Mouse (Mus musculus) intestine, embryonic 16.5 days (tissue): ENCODE measurements around the gene Rab3d. TPM values are rescaled to one million over a fixed set of nuclear protein-coding genes. Genes with fewer than 3 reads are reported as not detected.
"Not testable (repeated sequence)": the region's sequence is repeated elsewhere in the genome, so short reads cannot be mapped to it uniquely, and the experiment has no call there.

ENCODE experiments used
- ATAC-seq: fragments of 200-750 bp; cut with Nextera tagmentation; 2 replicates; pipeline ENCODE4 v1.8.0; 2017; ENCODE audit warnings: moderate TSS enrichment, moderate library complexity
- H3K27ac ChIP-seq: fragments of 300-500 bp; sonication (generic); 2 replicates; pipeline ENCODE4 v1.5.1; 2014; ENCODE audit warnings: mild to moderate bottlenecking, low read length
- H3K27me3 ChIP-seq: fragments of 300-500 bp; sonication (generic); replicated peaks from 2 replicates; pipeline ENCODE4 v1.6.1; 2014; ENCODE audit warnings: low read length, control low read depth, mixed read lengths; ENCODE audit not compliant: control insufficient read depth, insufficient read depth
- H3K36me3 ChIP-seq: fragments of 300-500 bp; sonication (generic); 2 replicates; pipeline ENCODE4 v1.6.1; 2014; ENCODE audit warnings: low read length, control low read depth; ENCODE audit not compliant: control insufficient read depth, insufficient read depth
- H3K4me1 ChIP-seq: fragments of 300-500 bp; sonication (generic); 2 replicates; pipeline ENCODE4 v1.6.1; 2014; ENCODE audit warnings: low read length, control low read depth, mixed read lengths; ENCODE audit not compliant: control insufficient read depth, insufficient read depth
- H3K4me2 ChIP-seq: fragments of 300-500 bp; sonication (generic); 2 replicates; pipeline ENCODE4 v1.6.1; 2014; ENCODE audit warnings: low read depth, low read length, control low read depth
- H3K4me3 ChIP-seq: fragments of 300-500 bp; sonication (generic); 2 replicates; pipeline ENCODE4 v1.5.1; 2014; ENCODE audit warnings: mild to moderate bottlenecking, low read length
- H3K9ac ChIP-seq: fragments of 300-500 bp; sonication (generic); 2 replicates; pipeline ENCODE4 v1.6.1; 2014; ENCODE audit warnings: low read depth, low read length
- H3K9me3 ChIP-seq: fragments of 300-500 bp; sonication (generic); 2 replicates; pipeline ENCODE4 v1.6.1; 2016; ENCODE audit warnings: low read length, control low read depth; ENCODE audit not compliant: control insufficient read depth
- WGBS: fragments of 180-500 bp; shearing (Covaris S2); extraction: QIAGEN DNeasy Blood & Tissue Kit; methylation state at CpG from one replicate; pipeline ENCODE4 v1.1.7; 2014; 5-methylcytosine and 5-hydroxymethylcytosine counted together
- polyA plus RNA-seq: library from polyadenylated mRNA; unstranded; fragments of >200 nt; fragmentation: Nextera tagmentation; extraction: Ambion mirVana; gene quantifications from 2 replicates; pipeline ENCODE4 v1.2.1, GENCODE M21; 2015

The Rab3d gene
- polyA plus RNA-seq, 1 experiment from 2014 or later = 47.5 TPM

DNA sequence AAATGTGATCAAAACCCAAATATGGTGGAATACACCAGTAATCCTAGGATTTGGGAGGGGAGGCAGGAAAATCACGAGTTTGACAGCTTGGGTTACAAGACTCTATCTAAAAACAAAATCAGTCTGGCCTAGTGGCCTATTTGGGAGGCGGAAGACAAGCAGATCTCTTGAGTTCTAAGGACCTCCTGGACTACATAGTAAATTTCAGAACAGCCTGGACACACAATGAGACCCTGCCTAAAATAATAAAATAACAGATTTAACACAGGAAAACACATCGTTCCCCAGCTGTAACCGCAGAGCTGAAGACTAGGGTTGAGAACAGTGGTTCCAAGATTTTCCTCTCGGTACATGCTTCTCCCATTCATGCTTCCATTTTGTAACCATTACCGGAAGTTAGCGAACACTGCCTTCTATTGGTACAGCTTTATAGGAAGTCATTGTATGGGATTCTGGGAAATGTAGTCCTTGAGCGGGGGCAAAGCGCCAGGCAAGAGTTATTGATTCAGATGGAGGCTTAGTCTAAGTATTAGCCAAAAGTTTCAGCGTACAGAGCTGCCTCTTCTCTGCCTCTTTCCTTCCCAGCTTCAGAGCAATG lies 16.7 kb downstream of the Rab3d start:
- peak; percentile 88 for ATAC-seq
- Histone ChIP-seq H3K27ac (no peak overlapping the region), H3K4me3 (peak overlapping the region; percentile 50), H3K9me3 (no peaks in the 10 kb centered on the region), H3K4me1 (no peaks in the 10 kb centered on the region), H3K36me3 (no peaks in the 10 kb centered on the region), H3K4me2 (peak overlapping the region; percentile 55), H3K9ac (no peak overlapping the region), H3K27me3 (no peaks in the 10 kb centered on the region)
- WGBS = 13% methylated on average over 10 of the region's 10 CpGs

DNA sequence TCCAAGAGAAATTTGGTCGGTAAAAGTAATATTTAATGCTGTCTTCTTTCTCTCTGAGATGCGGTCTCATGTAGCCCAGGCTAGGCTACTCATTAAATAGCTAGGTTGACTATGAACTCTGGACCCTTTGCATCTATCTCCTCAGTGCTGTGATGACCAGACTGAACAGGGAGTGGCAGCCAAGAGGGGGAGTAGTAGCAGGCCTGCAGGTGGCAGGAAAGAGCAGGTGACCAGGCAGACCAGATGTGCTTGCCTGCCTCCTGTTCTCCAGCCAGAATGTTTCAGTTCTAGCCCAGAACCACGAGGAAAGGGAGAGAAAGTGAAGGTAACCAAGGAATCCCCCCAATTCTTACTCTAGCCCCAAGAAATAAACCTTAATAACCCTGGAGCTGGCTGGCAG lies 28.8 kb downstream of the Rab3d start:
- no peak for ATAC-seq
- H3K4me2 ChIP-seq = no peak overlapping the region
- H3K9me3 ChIP-seq = no peaks in the 10 kb centered on the region
- H3K4me3 ChIP-seq = no peak overlapping the region
- H3K36me3 ChIP-seq = no peaks in the 10 kb centered on the region
- H3K4me1 ChIP-seq = no peaks in the 10 kb centered on the region
- 63% methylated on average over 3 of the region's 3 CpGs for WGBS
- H3K27me3 ChIP-seq = no peaks in the 10 kb centered on the region
- no peak overlapping the region for H3K27ac ChIP-seq
- H3K9ac ChIP-seq = no peak overlapping the region

DNA sequence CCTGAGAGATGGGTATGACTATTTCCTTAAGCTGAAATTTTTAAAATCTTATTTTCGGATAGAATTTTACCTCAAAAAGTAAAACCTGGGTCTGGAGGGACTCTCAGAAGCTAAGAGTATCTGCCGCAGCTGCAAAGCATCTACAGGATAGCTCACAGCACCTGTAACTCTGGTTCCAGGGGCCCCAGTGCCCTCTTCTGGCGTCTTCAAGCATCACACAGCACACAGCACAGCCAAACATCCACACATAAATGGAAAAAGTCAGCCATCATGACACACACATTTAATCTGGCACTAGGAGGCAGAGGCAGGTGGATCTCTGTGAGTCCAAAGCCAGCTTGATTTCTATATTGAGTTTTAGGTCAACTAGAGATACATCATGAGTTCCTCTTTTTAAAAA lies 41.4 kb downstream of the Rab3d start:
- H3K9me3 ChIP-seq = no peaks in the 10 kb centered on the region
- 51% methylated on average over 3 of the region's 3 CpGs for WGBS
- H3K27ac ChIP-seq = no peak overlapping the region
- no peaks in the 10 kb centered on the region for H3K4me1 ChIP-seq
- H3K9ac ChIP-seq = no peak overlapping the region
- no peak for ATAC-seq
- H3K27me3 ChIP-seq = no peaks in the 10 kb centered on the region
- H3K36me3 ChIP-seq = no peaks in the 10 kb centered on the region
- no peak overlapping the region for H3K4me3 ChIP-seq
- H3K4me2 ChIP-seq = no peak overlapping the region

DNA sequence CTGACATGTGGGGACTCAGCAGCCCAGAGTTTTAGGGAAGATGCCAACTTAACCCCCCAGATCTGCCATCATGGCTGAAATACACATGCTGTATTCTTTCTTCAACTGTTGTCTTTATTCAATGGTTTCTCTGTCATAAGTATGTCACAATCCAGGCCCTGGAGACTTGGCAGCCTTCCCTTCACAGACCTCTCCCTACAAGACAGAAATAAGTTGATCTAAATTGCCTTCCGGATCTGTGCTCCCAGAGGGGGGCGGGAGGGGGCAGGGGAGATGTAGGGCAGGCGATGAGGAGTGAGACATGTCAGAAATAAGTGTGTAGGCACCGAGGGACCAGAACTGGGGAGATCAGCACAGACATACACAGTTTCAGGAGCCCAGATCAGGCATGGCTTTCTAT lies 45.8 kb downstream of the Rab3d start:
- H3K9ac ChIP-seq = no peak overlapping the region
- no peaks in the 10 kb centered on the region for H3K36me3 ChIP-seq
- H3K9me3 ChIP-seq = no peaks in the 10 kb centered on the region
- H3K4me2 ChIP-seq = no peak overlapping the region
- H3K4me3 ChIP-seq = no peak overlapping the region
- no peak for ATAC-seq
- WGBS = 61% methylated on average over 4 of the region's 4 CpGs
- no peaks in the 10 kb centered on the region for H3K4me1 ChIP-seq
- no peaks in the 10 kb centered on the region; the same call in 1 of the 2 replicates for H3K27me3 ChIP-seq
- H3K27ac ChIP-seq = no peak overlapping the region

DNA sequence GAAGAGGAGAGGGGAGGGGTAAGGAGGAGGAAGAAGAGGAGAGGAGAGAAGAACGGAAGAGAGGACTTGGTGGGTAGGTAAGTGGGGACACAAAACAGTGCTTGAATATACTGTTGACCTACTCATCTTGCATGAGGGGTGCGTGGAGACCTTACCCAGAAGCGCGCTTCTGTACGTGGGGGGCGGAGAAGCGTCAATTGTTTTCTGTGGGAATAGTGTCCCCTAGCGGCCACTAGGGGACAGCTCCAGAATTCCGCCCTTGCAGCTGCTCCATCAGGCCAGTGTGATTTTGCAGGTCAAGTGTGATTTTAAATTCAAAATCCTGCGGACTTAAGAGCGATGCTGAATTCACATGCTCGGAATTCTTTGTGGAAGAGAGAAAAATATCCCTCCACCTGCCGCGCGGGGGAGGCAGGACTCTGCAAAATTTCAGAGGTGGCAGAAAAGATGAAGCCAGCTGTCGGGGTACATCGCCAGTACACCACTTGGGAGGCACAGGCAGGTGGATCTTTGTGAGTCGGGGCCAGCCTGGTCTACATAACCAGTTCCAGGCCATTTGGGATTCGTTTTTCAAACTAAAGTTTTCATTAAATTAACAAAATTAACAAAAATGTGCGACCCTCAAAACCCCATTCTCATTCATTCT lies 47.0 kb downstream of the Rab3d start:
- 13% methylated on average over 20 of the region's 20 CpGs for WGBS
- Histone ChIP-seq H3K9me3 (no peaks in the 10 kb centered on the region), H3K27ac (no peak overlapping the region), H3K4me2 (peak overlapping the region; percentile 45; the same call in 1 of the 2 replicates), H3K27me3 (no peaks in the 10 kb centered on the region; the same call in 1 of the 2 replicates), H3K4me1 (no peaks in the 10 kb centered on the region), H3K36me3 (no peaks in the 10 kb centered on the region), H3K9ac (peak overlapping the region; percentile 48; the same call in 1 of the 2 replicates), H3K4me3 (no peak overlapping the region; the same call in 1 of the 2 replicates)
- ATAC-seq = peak; percentile 60; the same call in 1 of the 2 replicates

DNA sequence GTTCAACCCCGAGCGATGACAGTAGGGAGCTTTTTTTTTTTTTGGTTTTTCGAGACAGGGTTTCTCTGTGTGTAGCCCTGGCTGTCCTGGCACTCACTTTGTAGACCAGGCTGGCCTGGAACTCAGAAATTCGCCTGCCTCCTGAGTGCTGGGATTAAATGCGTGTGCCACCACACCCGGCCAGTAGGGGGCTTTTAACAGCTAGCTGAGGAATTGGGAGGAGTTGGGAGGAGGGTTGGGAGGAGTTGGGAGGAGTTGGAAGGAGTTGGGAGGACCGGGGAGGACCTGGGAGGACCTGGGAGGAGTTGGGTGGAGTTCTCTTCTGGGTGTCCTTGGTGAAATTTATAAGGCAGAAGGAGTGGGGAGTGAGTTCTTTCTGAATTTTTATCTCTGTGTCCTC lies 48.7 kb downstream of the Rab3d start:
- H3K9ac ChIP-seq, H3K4me3 ChIP-seq, H3K9me3 ChIP-seq, H3K36me3 ChIP-seq, H3K27me3 ChIP-seq, H3K4me1 ChIP-seq, H3K4me2 ChIP-seq, H3K27ac ChIP-seq, ATAC-seq: not testable (repeated sequence)
- WGBS = 55% methylated on average over 7 of the region's 7 CpGs

DNA sequence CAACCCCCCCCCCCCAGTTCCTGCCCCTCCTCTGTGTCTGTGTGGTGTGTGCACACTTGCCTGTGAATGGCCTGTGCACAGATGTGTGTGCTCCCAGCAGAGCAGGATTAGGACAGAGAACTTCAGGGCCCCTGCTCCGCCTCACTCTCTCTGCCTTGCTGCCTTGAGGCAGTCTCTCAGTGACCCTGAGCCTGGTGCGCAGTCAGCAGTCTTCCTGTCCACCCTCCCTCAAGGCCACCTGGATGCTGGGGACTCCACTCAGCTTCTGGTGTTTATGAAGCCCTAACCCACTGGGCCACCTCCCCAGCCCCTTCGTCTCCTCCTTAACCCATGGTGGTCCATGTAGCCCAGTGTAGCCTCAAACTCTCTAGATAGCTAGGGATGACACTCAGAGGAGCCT lies 50.3 kb downstream of the Rab3d start:
- no peaks in the 10 kb centered on the region; the same call in 1 of the 2 replicates for H3K27me3 ChIP-seq
- H3K4me3 ChIP-seq = no peak overlapping the region
- no peak overlapping the region for H3K27ac ChIP-seq
- 80% methylated on average over 3 of the region's 3 CpGs for WGBS
- no peak overlapping the region for H3K4me2 ChIP-seq
- no peak overlapping the region for H3K9ac ChIP-seq
- no peak for ATAC-seq
- H3K9me3 ChIP-seq = no peaks in the 10 kb centered on the region
- H3K36me3 ChIP-seq = no peaks in the 10 kb centered on the region
- no peaks in the 10 kb centered on the region for H3K4me1 ChIP-seq

DNA sequence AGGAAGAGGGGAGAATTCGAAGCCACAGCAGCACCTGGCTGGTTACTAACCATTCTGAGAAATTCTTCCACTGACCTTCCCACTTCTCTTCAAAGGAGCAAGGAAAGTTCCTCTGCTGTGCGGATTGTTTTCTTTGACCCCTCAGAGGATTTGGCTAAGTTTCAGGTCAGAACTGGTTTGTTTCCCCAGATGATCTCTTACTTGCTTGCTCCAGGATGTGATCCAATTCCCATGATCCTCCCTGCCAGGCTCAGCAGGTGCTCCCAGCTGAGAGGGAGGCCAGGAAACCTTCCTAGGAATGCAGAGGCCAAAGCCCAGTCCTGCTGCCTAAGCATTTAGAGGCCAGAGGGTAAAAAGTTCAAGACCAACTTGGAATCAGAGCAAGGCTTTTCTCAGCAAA lies 51.4 kb downstream of the Rab3d start:
- 43% methylated on average over 2 of the region's 2 CpGs for WGBS
- Histone ChIP-seq H3K9me3 (no peaks in the 10 kb centered on the region), H3K27me3 (no peaks in the 10 kb centered on the region; the same call in 1 of the 2 replicates), H3K9ac (no peak overlapping the region), H3K4me2 (no peak overlapping the region), H3K4me3 (no peak overlapping the region), H3K4me1 (no peaks in the 10 kb centered on the region), H3K27ac (no peak overlapping the region), H3K36me3 (no peaks in the 10 kb centered on the region)
- ATAC-seq = no peak

DNA sequence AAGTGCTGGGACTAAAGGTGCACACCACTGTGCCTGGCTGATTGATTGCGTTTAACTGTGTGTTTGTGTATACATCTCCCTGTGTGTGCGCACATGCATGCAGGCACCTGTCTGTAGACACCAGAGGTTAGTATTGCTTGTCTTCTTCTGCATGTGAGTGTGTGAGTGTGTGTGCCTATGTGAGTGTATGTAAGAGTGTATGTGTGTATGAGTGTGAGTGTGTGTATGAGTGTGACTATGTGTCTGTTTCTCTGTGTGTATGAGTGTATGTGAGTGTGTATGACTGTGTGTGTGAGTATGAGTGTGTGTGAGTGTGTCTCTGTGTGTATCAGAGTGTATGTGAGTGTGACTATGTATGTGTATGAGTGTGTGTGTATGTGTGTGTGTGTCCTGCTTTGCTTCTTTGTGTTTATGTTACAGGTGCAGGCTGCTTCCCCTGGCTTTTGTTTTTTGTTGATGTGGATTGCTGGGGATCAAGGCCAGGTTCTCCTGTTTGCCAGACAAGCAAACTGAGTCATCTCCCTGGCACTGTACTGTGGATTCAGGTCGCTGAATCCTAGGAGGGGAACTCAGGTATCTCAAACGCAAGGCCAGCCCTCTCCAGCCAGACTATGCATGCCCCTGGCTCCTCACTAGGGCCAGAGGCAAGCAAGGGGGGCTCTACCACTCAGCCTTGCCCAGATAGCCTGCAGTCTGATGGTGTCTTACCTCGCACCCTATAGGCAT lies 52.2 kb downstream of the Rab3d start:
- H3K36me3 ChIP-seq = no peaks in the 10 kb centered on the region
- no peak overlapping the region for H3K4me2 ChIP-seq
- WGBS = 57% methylated on average over 5 of the region's 5 CpGs
- H3K9me3 ChIP-seq = no peaks in the 10 kb centered on the region
- no peak overlapping the region for H3K27ac ChIP-seq
- no peak overlapping the region for H3K4me3 ChIP-seq
- H3K9ac ChIP-seq = no peak overlapping the region
- ATAC-seq = no peak
- H3K4me1 ChIP-seq = no peaks in the 10 kb centered on the region
- no peaks in the 10 kb centered on the region; the same call in 1 of the 2 replicates for H3K27me3 ChIP-seq
